Mouse (Mus musculus) liver, embryonic 14.5 days (tissue): Measurements from ENCODE around the gene Dcun1d4.

Experiments used
- CTCF ChIP-seq: IDR thresholded peaks from 2 replicates; pipeline ENCODE4 v1.5.1; 2016; ENCODE audit warnings: antibody characterized with exemption, low read depth, control low read depth
- EP300 ChIP-seq: IDR thresholded peaks from 2 replicates; pipeline ENCODE4 v1.6.1; 2016; ENCODE audit warnings: antibody characterized with exemption, low read depth

GRCm38 (mm10) chr5:73569181-73569580 is 88.4 kb downstream of the Dcun1d4 start:
- no peak for TF ChIP-seq CTCF
- no peak for TF ChIP-seq EP300
